Mouse (Mus musculus): ENCODE results near the gene Got2.

The Got2 gene

DNA sequence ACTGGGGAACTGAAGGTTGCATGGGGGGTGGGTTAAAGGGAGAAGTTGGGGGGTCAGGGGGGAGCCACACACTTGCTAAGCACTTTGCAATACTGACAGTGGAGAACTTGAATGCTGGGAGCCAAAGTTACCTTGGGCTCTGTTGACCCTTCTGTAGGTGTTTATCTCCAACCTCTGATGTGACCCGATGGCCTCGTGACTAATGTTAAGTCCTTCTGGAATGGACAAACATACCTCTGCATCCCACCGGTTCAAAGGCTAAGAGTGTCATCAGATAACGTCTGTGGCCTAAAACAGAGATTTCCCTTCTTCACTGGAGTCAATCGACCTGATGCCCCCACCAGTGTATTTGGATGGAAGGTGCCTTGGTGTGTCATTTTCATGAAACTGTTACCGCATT is 67.1 kb downstream of the Got2 start:
- no peak for DNase-seq (ENCODE audit: low read depth, low spot score)

DNA sequence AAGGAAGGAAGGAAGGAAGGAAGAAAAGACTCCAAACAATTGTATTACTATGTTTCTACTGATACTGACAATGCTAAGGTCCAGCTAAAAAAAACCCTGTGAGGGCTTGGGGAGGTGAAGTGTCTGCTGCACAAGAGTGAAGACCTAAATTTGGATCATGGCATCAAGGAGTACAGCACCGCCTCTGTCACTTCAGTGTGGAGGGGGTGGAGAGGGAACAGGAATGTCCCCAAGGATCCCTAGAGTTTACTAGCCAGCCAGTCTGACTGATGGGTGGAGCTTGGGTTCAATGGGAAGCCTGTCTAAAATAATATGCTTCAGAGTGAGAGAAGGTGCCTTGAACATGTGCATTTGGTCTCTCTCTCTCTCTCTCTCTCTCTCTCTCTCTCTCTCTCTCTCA is 70.1 kb downstream of the Got2 start:
- no peak for DNase-seq (ENCODE audit: low read depth, low spot score)

DNA sequence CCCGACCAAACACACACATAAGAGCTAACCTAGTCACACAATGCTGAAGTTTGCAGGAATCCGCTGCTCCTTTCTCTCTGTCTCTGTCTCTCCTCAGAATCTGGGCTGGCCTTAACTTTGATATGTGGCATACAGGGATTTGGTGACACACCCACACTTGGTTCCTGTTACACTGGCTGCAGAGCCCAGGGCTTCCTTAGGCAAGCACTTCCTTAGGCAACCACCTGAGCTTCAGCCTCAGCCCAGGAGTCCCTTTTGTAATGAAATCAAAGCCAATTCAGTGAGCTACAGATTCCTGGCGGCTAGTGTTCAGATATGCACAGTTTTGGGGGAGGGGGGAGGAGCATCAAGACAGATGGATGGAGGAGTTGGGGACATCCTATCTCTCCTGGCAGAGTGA is 70.8 kb downstream of the Got2 start:
- DNase-seq (ENCODE audit: low read depth, low spot score) = no peak

DNA sequence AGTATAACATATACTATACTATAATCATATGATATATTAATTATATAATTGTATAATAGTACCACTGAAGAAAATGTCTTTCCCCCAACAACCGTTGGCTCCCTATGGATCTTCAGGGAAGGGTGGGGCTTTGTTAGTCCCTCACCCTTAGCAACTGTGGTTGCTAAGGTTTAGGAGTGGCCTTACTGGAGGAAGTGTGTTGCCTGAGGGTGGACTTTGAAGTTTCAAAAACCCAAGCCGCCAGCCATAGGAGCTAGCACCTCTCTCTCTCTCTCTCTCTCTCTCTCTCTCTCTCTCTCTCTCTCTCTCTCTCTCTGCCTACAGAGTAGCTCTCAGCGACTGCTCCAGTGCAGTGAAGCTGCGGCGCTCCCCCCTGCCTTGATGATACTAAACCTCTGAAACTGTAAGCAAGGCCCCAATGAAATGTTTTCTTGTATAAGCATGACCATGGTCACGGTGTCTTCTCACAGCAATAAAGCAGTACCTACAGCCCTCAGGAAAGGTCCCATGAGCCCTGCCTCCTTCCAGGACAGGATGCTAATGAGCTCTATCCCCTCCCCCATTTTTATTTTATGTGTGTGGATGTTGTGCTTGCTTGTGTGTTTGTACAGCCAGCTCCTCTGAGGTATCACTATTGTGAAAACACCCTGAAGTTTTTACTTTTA is 72.2 kb downstream of the Got2 start:
- DNase-seq (ENCODE audit: low read depth, low spot score) = no peak
